Comparison of ENCODE assay signal across 17 mouse cellular contexts in genomic region chr9:13561335-13561734, GRCm38 (mm10).
DNase-seq lines count a peak whose midpoint lies in the region; ATAC-seq lines count a peak whose summit lies in the region.
"Had no signal": no experiment of that assay in that cellular context is flagged by ENCODE, and none has a peak within 500 bp of the region (broad histone marks: within the 10 kb centered on the region; RNA-seq: fewer than 3 reads in every experiment).

No protein-coding gene starts in this region.

- no peaks in the 10 kb centered on the region for H3K9me3 ChIP-seq in heart, embryonic 10.5 days
- H3K9me3 ChIP-seq in heart, embryonic 11.5 days (replicated peaks; ENCODE audit: control insufficient read depth, low read length) = no peaks in the 10 kb centered on the region
- no peaks in the 10 kb centered on the region for H3K9me3 ChIP-seq in limb, embryonic 15.5 days
- no peaks in the 10 kb centered on the region for H3K9me3 ChIP-seq in midbrain, embryonic 15.5 days
- H3K9me3 ChIP-seq: forebrain, embryonic 12.5 days; heart, embryonic 13.5 days; hindbrain, embryonic 12.5 days had no signal

- ATAC-seq in cerebellum, adult (ENCODE audit: insufficient number of reproducible peaks, low FRiP score, low TSS enrichment) = no peak
- no peak for ATAC-seq in heart, embryonic 11.5 days (replicated peaks; ENCODE audit: insufficient number of reproducible peaks, low FRiP score, low TSS enrichment)
- no peak for ATAC-seq in limb, embryonic 15.5 days (ENCODE audit: insufficient number of reproducible peaks, low FRiP score, low TSS enrichment, low read depth)
- no peak for ATAC-seq in midbrain, embryonic 15.5 days (replicated peaks)
- ATAC-seq: forebrain, embryonic 16.5 days; hindbrain, embryonic 16.5 days had no signal

- peak; percentile 57 for DNase-seq in cerebellum, adult 9-10 months
- peak; percentile 52 for DNase-seq in heart, embryonic 10.5 days (ENCODE audit: low spot score)
- no peak for DNase-seq in adipocyte (ENCODE audit: low spot score)
- DNase-seq: adrenal gland, postnatal 14 days; cerebellum, postnatal 10 days; gastrocnemius, postnatal 10 days; heart, postnatal 4 days had no signal

- no peak overlapping the region for H3K27ac ChIP-seq in heart, embryonic 10.5 days
- H3K27ac ChIP-seq in heart, embryonic 11.5 days (ENCODE audit: low read depth, low read length) = no peak overlapping the region
- H3K27ac ChIP-seq in limb, embryonic 15.5 days = peak overlapping the region; percentile 64
- no peak overlapping the region for H3K27ac ChIP-seq in midbrain, embryonic 15.5 days
- H3K27ac ChIP-seq: forebrain, embryonic 12.5 days; heart, embryonic 13.5 days; hindbrain, embryonic 12.5 days had no signal

- no peak overlapping the region for H3K9ac ChIP-seq in heart, embryonic 11.5 days (ENCODE audit: low read depth, low read length)
- H3K9ac ChIP-seq in limb, embryonic 15.5 days = no peak overlapping the region
- H3K9ac ChIP-seq in midbrain, embryonic 15.5 days = no peak overlapping the region
- H3K9ac ChIP-seq: forebrain, embryonic 12.5 days; heart, embryonic 13.5 days; hindbrain, embryonic 12.5 days had no signal

- no peaks in the 10 kb centered on the region for H3K27me3 ChIP-seq in heart, embryonic 10.5 days (ENCODE audit: insufficient read depth, poor library complexity, severe bottlenecking)
- no peaks in the 10 kb centered on the region for H3K27me3 ChIP-seq in heart, embryonic 11.5 days (ENCODE audit: control insufficient read depth, insufficient read depth, low read length)
- H3K27me3 ChIP-seq in limb, embryonic 15.5 days = no peaks in the 10 kb centered on the region
- no peaks in the 10 kb centered on the region for H3K27me3 ChIP-seq in midbrain, embryonic 15.5 days (replicated peaks)
- H3K27me3 ChIP-seq: forebrain, embryonic 12.5 days; heart, embryonic 13.5 days; hindbrain, embryonic 12.5 days had no signal

- 0 out of 2 replicates have a peak, but pooled peaks cover 2% of the 10 kb centered on the region for H3K36me3 ChIP-seq in heart, embryonic 10.5 days
- H3K36me3 ChIP-seq in heart, embryonic 11.5 days (ENCODE audit: control insufficient read depth, insufficient read depth, low read length) = no peaks in the 10 kb centered on the region
- no peaks in the 10 kb centered on the region for H3K36me3 ChIP-seq in limb, embryonic 15.5 days
- no peaks in the 10 kb centered on the region for H3K36me3 ChIP-seq in midbrain, embryonic 15.5 days (replicated peaks)
- H3K36me3 ChIP-seq: forebrain, embryonic 12.5 days; heart, embryonic 13.5 days; hindbrain, embryonic 12.5 days had no signal

- H3K4me3 ChIP-seq in heart, embryonic 10.5 days = no peak overlapping the region
- no peak overlapping the region for H3K4me3 ChIP-seq in heart, embryonic 11.5 days (ENCODE audit: low read depth, low read length)
- H3K4me3 ChIP-seq in limb, embryonic 15.5 days = no peak overlapping the region
- H3K4me3 ChIP-seq in midbrain, embryonic 15.5 days = no peak overlapping the region
- H3K4me3 ChIP-seq: forebrain, embryonic 12.5 days; heart, adult 2 months; heart, embryonic 13.5 days; hindbrain, embryonic 12.5 days had no signal

- H3K4me1 ChIP-seq in heart, embryonic 10.5 days = peaks cover 29% of the 10 kb centered on the region
- H3K4me1 ChIP-seq in heart, embryonic 11.5 days (ENCODE audit: control insufficient read depth, insufficient read depth, low read length) = peaks cover 17% of the 10 kb centered on the region
- H3K4me1 ChIP-seq in limb, embryonic 15.5 days = peaks cover 37% of the 10 kb centered on the region
- H3K4me1 ChIP-seq in midbrain, embryonic 15.5 days = peaks cover 12% of the 10 kb centered on the region; the same call in 1 of the 2 replicates

- WGBS in heart, embryonic 10.5 days = 78% methylated on average over 1 of the region's 1 CpGs
- 79% methylated on average over 1 of the region's 1 CpGs for WGBS in heart, embryonic 11.5 days (ENCODE audit: insufficient replicate concordance)
- WGBS in limb, embryonic 15.5 days = 91% methylated on average over 1 of the region's 1 CpGs
- 94% methylated on average over 1 of the region's 1 CpGs for WGBS in midbrain, embryonic 15.5 days

- H3K4me2 ChIP-seq in heart, embryonic 11.5 days = no peak overlapping the region
- H3K4me2 ChIP-seq in limb, embryonic 15.5 days = no peak overlapping the region
- no peak overlapping the region for H3K4me2 ChIP-seq in midbrain, embryonic 15.5 days
- H3K4me2 ChIP-seq: forebrain, embryonic 12.5 days; heart, embryonic 13.5 days; hindbrain, embryonic 12.5 days had no signal
